Mouse (Mus musculus) brain, adult 2 months (tissue): ENCODE measurements at regions not wholly inside any gene's neighbourhood (a gene's known extent, or its start where the extent isn't known, plus 50 kb on each side); places are given as distances from the start of the nearest gene placed in this dataset.

Source experiments
- DNase-seq: peaks from one replicate; pipeline ENCODE4 v3.0.0; 2011; ENCODE audit warnings: low read depth, low spot score

GRCm38 (mm10) chr5:52920251-52920650 is 86.4 kb downstream of the Anapc4 start:
- DNase-seq: no peak

DNA sequence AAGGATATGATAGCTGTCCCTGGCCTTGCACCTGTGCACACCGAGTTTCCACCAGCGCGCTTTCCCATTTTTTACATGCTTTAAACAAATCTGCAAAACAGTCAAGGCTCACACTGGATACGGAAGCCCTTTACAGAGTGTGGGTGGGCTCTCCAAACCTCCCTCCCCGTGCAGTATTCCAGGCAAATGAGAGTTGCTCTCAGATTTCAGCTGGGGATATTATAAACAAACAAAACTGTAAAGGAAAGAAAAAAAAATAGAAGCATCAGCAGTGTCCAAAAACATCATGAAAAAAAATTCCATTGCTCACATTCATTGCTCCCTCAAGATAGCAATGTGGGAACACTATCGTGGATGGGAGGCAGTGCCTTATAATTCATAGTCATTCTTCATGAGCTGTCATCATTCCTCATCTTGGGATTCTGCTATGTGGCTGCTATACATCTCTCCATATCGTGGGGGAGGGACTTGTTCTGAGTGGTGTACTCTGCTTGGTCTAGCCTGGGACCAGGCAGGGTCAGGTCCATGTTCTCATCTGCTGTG is 87.0 kb downstream of the Anapc4 start:
- peak; percentile 29 for DNase-seq

GRCm38 (mm10) chr5:52925006-52925405 is 91.2 kb downstream of the Anapc4 start:
- DNase-seq: no peak

DNA sequence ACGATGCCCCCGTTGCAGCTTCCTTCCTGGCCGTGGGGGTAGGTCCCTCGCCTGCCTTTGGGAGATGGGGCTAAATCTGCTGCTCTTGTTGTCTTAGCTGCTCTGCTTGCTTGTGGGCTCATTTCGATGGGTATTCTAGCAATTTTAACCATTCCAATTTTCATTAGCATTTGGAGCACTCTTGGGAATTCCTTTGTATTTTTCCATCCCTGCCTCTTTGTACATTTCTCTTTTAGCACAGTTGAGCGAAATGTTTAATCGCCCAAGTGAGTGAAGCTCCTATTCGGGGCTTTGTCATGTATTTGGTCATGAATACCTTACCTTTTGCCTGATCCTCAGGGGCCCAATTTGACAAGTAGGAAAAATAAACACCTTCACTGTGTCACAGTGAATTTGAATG is 95.9 kb downstream of the Anapc4 start:
- DNase-seq: no peak

DNA sequence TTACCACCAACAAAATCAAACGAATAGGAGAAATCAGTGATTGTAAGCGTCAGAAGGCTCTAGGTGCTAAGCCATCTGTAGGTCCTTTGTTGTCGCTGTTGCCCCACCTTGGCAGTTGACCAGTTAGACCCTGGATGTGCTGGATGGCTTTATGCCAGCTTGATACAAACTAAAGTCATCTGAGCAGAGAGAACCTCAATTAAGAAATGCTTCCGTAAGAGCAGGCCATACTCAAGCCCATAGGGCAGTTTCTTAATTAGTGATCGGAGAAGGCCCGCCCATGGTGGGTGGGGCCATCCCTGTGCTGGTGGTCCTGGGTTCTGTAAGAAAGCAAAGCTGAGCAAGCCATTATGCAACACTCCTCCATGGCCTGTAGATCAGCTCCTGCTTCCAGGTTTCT is 99.5 kb downstream of the Anapc4 start:
- DNase-seq: no peak

- peak; percentile 76 for DNase-seq
Observed at GRCm38 (mm10) chr5:52937626-52938025, 100.3 kb upstream of the Slc34a2 start.

GRCm38 (mm10) chr5:52939994-52940393 is 97.9 kb upstream of the Slc34a2 start:
- peak; percentile 3 for DNase-seq

GRCm38 (mm10) chr5:52940645-52941044 is 97.2 kb upstream of the Slc34a2 start:
- DNase-seq: no peak

- peak; percentile 24 for DNase-seq
Observed at GRCm38 (mm10) chr5:52953875-52954274, 84.0 kb upstream of the Slc34a2 start.

DNA sequence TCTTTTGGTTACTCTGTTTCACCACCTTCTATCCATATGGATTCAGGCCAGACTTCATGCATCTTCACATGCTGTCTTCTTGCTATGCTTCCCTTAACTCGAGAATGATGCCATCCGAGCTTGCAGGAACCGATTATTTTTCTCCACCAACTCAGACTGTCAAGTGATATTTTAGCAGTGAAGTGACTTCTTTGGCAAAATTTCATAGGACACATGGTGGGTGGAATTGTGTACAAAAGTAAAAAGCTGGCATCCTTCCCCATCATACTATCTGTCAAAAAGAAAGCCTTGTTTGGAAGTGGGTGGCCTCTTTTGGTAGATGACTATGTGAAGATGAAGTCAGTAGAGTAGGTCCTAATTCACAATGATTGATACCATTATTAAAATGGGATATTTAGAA is 83.2 kb upstream of the Slc34a2 start:
- peak; percentile 75 for DNase-seq

- DNase-seq: no peak
Observed at GRCm38 (mm10) chr5:52964209-52964608, 73.7 kb upstream of the Slc34a2 start.

DNA sequence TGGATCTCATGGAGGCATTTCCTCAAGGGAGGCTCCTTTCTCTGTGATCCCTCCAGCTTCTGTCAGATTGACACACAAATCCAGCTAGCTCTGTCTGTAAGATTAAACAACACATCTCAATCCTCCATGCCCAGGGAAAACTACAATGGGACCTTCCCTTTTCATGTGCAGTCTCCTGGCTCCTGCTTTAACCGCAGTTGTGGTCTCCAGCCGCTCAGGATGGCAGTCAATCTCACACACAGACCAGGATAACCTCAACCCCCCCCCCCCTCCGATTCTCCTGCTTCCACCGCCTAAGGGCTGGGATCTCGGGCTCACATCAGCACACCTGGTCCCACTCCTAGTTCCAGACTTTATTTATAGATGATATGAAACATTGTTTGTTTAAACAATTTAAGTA is 66.1 kb upstream of the Slc34a2 start:
- DNase-seq: no peak

DNA sequence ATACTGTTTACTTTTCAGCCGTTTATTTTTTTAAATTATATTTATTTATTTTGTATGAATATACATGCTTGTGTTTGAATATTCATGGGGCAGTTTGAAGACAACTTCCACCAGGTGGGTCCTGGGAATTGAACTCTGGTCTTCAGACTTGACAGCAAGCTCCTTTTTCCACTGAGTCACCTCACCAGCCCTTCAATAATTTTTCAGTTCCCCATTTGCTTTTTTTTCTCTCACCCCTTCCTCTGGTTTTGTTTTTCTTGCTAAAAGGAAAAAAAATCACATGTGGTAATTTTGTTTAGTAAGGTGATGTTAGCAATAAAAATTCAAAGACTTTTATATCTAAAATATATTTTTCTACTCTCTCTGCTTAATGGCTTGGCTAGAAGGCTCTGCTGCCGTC is 64.9 kb upstream of the Slc34a2 start:
- DNase-seq: no peak

DNA sequence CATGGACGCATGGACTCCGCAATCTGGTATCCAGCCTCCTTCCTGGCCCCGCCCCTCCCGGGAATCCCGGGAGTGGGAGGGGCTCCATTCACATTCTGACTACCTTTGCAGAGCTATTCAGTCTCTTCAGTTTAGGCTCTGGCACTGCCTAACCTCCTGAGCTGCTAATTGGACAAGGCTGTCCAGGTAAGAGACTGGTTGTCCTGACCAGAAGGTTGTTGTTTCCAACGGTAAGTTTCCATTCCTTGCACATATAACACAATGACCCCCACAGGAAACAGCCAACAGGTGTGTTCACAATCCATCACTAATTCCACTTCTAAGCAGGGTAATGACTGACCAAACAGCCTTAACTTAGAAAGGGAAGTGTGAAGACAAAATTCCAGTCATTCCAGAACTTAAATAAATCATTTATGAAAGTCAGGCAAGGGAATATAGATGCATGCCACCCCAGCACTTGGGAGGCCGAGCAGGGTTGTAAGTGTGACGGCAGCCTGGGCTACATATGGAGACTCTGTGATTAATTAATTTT is 62.3 kb upstream of the Slc34a2 start:
- no peak for DNase-seq

DNA sequence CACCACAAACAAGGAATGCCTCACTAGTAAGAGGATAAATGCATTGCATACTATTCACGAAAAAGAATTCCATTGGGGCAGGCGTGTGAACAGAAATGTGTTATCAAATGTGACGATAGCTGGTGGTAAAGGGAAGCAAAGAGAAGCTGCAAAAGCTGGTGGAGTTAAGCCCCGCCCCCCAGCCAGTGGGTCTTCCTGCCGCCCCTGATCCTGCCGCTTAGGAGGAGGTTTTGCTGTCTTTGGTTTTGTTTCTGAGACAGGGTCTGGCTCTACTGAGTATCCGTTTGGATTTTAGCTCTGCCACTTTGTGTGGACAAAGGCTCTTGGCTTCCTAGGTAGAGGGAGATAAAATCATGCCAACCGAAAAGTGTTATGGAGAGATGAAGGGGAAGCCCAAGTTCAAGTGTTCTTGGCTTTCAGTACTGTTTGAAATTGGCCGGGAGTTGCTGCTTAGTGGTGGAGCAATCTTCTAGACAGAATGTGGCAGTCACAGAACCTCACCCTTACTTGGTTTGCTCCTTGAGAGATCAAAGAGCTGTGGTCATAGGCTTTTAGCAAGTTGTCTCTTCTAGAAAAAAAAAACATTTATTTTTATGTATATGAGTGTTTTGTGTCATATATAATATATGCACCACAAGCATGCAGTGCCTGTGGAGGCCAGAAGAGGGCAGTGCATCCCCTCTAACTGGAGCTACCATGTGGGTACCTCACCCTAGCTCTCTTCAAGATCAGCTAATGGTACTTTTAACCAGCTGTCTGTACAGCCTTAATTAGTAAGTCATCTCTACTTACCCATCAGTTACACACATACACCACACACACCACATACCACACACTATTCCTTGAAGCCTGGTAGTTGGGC is 59.8 kb upstream of the Slc34a2 start:
- no peak for DNase-seq

DNA sequence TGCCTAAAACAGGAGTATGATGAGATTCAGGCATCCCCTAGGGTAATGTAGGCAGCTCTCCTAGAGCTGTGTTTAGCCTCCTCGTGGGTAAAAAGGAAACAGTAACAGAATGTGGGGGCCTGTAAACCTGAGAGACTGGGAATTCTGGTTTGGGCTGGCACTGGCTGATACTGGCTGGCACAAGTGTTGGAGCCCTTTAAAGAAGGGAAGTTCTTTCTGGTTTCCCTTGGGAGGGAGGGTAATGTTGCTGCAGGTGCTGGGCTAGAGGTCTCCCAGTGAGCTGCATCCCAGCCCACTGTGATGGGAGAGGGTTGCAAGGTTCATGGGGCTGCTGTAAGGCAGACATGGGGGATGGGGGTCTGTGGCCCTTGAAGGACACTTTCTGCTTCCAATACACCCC is 58.4 kb upstream of the Slc34a2 start:
- no peak for DNase-seq

- peak; percentile 63 for DNase-seq
Observed at GRCm38 (mm10) chr5:52982056-52982455, 55.8 kb upstream of the Slc34a2 start.

DNA sequence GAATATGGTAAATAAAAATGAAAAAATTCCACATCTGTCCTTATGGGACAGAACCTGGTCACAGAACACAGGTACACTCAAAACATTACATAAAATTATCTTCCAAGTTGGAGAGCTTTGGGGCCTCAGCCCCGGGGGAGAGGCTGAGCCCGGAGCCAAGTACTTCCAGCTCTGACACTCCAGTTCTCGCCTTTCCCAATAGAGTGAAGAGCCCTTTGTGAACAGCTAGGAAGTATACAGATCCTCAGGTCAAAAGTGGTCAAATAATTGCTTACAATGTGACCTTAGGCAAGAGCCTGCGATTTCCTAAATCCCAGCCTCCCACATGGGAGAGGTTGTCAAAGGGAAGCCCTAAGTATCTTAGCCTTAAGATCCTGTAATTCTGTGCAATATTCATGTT is 55.1 kb upstream of the Slc34a2 start:
- no peak for DNase-seq
